Mouse (Mus musculus) ovary, postnatal 14 days (tissue): Measurements from ENCODE around the gene Npsr1.

Source experiments
- DNase-seq: peaks from one replicate; pipeline ENCODE4 v3.0.0; 2022; ENCODE audit warnings: low spot score

Npsr1 gene

DNA sequence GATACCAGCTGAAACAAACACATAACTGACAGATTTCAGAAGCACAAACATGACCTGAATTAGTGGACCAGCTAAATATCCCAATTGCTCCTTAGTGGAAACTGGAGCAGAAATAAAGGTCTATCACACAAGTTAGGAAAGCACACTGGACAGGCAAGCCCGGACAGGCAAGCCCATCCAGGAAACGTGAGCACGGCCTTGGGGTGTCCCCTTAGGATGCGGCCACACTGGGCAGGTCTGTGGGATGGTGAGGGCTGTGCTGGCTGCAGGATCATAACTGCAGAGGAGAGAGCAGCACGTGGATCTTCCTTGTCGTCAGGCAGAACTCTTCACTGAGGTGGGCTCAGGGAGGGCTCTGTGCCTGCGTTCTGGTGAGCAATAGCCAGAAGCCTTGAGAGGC is at the start of gene Npsr1:
Gene Npsr1, plus strand, starts transcription at position 301 of the 400 bp plus-strand sequence.
- no peak for DNase-seq

DNA sequence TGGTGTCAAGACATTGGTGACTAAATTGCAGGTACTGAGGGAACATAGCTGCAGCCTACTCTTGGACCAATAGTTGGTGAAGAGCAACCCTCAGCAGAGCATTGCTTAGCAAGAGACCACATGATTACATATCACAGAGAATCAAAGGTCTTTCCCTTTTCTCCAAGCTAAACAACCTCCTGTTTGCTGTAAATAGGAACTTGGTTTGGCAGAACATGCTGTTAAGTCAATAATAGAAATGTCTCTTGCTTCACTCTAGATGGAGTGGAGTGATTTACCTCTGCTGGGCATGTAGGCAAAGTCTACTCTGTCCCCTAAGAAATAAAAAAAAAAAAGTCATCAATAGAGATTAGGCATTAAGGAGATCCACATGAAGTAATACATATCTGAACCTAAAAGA is 46.3 kb upstream of the Npsr1 start:
- DNase-seq: no peak

DNA sequence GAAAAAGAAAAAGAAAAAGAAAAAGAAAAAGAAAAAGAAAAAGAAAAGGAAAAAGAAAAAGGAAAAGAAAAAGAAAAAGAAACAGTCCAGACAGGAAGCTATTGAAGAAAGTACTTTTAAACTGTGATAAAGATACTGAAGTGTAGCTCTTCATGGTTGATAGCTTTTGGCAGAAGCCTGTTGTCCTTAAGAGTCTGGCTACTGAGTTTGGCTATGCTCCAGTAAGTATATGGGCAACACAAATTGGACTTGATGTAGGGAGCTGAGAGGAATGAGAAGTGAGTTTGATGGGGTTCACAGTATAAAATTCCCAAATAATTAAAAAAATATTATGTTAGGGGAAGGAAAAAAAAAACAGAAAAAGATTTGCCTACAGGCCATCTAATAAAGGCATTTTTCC is 34.5 kb upstream of the Npsr1 start:
- no peak for DNase-seq

DNA sequence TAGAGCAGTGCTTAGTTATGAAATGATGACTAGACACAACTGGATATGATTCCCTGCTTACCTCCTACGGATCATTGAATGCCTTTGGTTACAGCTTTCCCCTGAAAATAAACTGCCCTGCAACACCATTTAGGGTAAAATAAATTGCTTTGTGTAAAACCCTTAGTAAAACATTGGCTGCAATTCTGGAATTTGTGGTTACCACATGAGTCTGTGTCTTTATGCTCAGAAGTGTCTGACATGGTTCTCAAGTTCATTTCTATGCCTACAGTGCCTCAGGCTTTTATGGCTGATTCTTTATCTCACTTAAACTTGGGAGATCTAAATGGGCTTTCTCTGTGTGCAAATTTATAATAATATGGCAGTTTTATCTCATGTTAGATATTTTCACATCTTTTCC is 26.1 kb upstream of the Npsr1 start:
- DNase-seq: no peak

DNA sequence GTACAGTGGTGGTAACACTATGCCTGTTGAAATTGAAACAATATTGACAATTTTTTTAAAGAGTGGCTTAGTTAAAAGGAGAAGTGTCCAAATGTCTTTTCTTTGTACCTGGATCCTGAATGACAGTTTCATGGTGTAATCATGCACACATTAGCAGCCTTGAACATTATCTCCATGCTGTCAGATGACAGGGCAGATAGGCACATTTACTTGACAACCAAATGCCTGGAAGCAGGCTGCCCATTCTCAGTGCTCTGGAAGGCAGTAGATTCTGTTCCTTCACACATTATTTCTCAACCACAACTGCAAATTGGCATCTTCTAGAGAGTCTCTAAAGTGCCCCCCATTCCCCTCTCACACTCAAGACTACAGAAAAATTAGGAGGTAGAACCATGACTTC is 20.2 kb upstream of the Npsr1 start:
- no peak for DNase-seq

DNA sequence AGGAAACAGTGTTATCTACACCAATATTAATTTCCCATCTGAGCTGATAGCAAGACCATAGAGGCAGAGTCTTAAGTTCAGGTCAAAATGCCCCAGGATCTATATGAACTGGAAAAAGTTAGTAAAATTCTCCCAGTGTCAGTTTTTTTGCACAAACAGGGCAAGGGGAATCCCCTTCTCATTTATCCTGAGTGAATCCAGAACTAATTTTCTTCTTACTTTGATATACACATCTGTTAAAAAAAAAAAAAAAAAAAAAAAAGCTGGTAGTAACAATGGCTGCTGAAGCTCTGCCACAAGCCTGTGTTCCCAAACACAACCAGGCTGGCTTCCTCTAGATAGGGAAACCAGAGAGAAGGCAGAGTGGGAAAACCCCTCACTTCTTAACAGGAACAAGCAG is 5.9 kb upstream of the Npsr1 start:
- DNase-seq: no peak

DNA sequence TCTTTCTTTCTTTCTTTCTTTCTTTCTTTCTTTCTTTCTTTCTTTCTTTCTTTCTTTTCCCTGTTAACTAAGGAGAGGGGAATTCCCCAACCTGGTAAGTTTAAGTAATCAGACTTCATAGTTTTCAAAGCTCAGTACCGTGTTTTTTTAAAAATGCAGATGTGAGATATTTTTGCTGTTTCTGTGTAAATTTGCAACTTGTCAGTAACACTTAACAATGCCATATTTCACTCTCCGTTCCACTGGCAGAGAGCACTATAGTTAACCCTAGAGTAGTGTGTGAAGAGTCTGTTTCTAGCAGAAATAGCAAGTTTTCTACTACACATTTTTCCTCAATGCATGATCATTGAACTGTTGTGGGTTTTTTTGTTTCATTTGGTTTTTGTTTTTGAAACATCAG is 730 bp downstream of the Npsr1 start:
- no peak for DNase-seq

DNA sequence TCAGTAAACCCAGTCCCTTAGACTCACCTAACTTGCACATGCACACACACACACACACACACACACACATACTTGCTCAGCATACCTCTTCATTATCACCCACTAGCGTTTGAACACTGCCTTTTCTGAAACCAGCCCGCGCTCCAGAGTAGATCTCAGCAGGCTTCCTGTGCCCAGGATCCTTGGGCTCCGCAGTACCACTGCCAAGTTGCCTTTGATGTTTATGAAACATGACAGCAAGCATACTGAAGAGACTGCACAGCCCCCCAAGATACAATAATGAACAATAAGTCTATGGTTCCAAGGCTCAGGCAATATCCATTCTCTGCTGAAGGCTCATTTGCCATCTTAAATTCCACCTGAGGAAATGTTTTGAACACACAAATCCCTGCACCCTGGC is 1.8 kb downstream of the Npsr1 start:
- DNase-seq: no peak

DNA sequence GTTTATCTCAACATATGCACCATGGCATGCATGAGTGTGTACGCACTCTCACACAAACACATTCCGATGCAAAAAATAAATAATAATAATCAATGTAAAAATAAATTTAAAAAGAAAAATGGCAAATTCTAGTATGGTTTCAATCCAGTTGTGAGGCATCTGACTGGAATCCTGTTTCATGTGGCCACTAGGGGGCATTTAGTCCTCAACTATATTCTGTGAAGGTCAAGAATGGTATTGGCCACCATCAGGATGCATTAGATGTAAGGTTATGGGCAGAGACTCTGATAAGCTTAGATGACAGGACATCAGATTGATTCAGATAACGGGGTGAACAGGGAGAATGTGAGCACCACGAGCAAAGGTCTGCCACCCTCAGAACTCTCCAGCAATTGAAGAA is 21.6 kb downstream of the Npsr1 start:
- peak; percentile 13 for DNase-seq

DNA sequence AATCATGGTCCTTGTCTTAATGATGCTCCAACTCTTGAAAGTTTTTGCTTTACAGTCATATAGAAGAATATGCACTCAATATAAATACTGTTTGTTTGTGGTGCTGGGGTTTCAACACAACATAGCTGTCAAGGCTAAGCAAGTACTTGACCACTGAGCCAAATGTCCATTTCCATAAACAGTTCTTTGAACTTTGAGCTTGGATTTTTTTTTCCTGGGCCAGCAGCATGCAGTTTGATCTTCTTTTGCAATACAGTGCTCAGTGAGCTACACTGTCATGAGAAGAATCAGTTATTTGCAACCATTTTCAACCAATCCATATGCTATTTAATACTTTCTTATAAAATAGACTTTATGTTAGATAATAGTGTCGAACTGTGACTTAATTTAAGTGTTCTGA is 35.3 kb downstream of the Npsr1 start:
- DNase-seq: no peak

DNA sequence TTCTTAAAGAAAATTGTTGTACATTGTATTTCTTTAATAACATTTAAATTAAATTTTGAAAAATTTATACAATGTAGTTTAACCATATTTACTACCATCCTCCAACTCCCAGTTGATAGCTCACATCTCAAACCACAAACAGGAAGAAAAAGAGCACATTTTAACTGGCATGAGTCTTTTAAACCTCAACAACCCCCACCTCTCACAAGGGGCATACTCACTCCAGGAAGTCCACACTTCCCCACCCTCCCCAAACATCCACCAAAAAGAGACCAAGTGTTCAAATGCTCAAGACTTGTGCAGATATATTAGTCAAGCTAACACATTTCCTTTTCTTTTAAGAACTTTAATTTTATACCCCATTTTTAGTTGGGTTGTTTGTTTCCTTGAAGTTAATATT is 38.6 kb downstream of the Npsr1 start:
- DNase-seq: no peak

DNA sequence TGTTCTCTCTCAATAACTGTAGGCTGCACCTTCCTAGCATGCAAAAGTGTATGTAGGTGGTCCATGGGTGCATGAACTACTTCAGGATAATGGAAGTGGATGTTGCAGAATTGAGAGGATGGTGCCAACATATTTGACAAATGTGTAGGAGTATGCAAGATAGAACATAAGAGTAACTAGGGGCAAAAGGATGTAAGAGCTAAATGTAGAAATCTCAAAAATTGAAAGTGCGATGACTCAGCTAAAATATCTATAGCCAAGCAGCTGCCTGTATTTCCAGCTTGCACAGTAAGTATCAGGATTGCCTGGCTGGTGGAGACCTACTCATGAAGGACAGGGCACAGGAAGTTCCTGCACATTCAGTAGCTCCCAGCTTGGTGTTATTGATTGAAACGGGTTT is 46.5 kb downstream of the Npsr1 start:
- no peak for DNase-seq

DNA sequence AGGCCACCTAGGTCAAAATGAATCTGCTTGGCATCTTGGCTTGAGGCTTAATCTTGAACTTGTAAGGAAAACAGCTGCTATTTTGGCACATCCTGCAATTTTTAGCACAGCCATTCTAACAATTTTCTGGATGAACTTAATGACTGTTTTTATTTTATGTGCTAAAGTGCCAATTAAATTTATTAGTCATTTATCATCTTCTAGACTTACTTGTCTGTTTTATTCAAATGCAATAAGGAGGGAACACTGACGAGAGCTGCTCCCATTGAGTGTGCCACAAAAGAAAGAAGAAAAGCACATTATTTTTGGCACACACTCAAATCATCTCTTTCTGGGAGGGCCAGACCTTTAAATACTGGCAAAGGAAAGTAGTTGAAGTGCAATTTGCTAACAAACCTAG is 59.4 kb downstream of the Npsr1 start:
- no peak for DNase-seq

DNA sequence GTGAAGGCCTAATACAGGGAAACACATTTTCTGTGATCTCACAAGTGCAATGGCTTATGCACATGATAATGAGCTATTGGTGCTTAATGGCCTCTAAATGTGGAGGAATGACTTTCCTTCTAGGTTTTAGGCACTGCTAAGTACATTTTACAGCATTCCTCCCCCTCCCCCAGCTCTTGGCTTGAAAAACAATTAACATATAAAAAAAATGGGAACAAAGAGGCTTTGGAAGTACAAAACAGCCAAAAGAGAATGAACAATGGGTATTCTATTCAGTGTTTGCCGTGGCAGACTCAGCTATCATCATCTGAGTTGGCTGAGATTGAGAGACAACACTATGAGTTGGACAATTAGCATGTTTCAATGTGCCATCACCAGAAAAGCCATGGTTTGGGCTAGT is 62.6 kb downstream of the Npsr1 start:
- DNase-seq: no peak

DNA sequence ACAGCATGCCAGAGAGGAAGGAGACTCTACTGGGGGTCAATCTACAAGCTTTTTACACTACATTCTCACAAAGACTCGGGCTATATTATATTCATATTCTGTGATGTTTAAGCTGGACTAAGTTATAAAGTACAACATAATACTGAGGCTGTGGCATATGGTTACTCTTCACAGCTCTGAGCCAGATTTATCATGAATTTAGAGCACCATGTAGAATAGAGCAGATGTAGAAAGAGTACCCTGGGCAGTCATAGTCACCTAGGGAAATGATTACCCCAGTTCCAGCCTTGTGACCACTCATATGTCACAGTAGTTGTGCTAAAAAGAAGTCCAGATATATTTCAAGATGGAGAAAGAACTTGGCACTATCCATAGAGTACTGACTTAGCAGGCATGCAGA is 70.7 kb downstream of the Npsr1 start:
- no peak for DNase-seq

DNA sequence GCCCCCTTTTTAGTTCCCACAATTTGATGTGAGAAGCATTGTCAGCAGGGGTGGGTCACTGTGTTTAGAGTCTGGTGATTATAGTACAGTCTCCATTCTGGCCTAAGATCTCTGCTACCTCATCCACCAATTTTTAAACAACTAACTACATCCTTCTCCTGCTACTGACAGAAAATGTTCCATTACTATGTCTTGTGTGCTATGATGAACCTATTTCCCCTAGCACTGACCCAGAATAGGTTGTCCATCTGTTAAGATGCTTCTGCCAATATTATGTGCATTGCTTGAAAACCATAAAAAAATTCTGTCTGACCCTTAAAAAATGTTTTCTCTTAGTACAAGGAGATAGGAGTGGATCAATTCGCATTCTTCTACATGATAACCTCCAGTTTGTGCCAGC is 72.9 kb downstream of the Npsr1 start:
- no peak for DNase-seq

DNA sequence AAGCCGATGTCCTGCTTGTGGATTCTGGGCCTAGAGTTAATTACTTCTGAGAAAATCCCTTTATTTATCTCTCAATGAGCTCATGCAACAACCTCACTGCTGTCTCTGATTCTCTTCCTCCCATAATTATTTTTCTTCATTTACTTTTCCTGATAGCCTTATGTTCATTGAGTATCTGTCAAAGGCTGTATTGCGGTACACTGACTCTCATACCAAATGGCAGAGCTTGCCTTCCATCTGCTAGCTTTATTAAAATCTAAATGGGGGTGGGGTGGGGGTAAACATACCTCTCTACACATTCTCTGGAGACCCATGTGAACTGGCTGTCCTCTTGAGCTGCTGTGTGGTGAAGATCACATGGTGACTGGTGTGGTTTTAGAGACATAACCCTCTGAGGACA is 80.9 kb downstream of the Npsr1 start:
- no peak for DNase-seq

DNA sequence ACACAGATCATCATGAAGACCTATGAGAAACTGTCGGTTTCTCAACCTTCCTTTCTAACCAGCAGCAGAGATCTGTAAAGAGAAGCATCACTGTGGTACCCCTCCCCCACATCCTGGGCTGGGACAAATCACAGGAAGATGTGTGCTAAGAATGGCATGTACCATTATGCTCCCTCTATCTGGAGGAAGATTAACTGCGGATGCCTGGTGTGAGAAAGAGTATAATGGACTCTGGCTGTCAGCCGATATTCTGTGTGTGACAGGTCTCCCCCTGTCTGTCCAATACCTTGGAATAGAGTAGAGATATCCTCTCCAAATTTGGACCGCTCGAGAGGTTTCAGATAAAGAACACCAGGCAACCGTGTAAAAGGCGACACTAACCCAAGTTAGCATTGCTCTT is 83.1 kb downstream of the Npsr1 start:
- DNase-seq: no peak

DNA sequence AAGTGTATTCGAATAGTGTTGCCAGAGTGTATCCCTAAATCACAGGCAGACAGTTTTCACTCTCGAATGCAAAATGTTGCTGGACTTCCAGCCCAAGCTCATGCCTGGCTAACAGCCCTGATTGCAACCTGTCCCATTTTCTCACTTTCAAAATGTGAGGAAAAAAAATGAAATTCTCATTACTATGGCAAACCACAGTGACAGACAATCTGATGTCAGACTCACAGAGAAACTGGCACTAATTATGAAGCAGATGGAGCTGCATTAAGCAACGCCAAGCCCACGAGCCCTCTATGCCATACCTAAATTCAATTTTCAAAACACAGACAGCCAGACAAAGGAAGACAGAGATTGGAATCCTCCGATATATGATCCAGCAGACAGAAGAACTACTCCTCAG is 88.5 kb downstream of the Npsr1 start:
- no peak for DNase-seq

DNA sequence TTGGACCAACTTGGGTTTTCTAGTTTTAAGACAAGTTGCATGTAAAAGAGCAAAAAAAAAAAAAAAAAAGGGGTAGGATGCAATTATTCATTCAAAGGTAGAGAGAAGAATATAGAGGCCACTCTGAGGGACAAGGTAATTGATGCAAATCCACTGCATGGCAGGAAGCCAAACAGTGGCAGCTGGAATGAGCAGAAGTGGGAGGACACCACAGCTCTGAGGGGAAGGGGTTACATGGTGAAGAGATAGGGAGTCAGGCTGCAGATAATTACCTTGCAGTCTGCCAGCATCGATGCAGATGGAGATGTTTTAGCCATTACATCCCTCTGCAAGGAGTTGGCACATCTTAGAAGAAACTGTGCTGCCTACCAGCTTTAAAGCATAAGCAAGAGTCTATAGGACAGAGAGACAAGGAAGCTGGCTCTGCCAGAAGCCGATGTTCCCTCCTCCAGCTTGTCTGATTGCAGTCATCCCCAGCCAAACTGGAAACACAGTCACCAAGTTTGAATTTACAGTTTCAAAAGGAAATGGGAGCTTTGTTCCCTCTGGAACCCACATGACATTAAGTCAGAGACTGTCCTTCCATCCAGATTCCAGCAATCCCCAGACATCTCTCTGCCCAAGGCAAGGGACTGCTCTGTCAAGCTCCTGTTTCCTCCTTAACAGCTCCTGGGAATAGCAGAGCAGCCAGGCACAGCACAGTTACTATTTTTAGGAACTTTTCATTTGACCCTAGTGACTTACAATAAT is 91.9 kb downstream of the Npsr1 start:
- DNase-seq: no peak

DNA sequence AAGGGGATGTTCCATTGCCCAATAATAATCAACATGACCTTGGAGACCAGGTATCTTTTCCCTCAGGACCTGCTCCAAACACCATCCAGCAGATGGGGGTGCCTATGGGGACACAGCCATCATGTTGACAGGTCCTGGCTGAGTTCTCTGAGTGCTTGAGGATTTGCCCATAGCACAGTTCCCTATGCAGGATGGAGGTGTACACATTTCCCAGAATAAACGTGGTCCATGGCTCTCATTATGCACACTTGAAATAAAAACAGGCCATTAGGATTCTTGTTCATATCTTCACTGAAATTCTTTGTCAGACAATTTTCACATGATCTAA is 92.4 kb downstream of the Npsr1 start:
- DNase-seq: no peak

DNA sequence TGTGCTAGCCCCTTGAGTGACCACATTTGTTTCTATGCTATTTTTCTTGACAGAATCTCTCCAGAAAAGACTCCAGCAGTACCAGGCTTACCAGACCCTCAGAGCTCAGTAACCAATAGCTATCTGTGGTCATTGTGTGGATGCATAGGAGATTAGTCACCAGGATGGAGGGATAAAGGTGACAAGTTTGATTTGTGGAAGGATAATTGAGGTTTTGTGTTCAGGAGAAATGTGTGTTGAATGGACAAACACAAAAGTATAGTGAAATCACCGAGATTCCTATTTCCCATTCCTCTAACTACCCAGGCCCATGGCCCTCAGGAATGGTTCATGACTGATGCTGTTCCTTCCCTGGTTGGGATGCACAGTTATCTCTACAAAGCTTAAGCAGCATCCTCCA is 100.5 kb downstream of the Npsr1 start:
- DNase-seq: no peak

DNA sequence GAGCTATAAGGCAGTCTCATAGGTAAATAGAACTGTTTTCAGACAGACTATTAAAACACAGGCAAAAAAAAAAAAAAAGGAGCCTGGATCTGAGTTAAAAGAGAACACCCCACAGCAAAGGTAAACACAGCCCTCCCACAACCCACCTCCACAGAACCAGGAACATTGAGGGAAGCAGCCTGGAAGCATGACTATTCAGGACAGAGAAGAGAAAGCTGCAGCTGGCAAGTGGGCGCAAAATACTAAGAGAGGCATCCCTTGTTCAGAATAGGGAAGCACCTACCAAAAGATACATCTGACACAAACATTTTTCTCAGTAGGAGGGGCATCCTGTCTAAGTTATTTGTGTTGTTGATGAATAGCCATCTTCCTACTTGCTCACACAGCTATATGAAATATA is 113.8 kb downstream of the Npsr1 start:
- DNase-seq: no peak

DNA sequence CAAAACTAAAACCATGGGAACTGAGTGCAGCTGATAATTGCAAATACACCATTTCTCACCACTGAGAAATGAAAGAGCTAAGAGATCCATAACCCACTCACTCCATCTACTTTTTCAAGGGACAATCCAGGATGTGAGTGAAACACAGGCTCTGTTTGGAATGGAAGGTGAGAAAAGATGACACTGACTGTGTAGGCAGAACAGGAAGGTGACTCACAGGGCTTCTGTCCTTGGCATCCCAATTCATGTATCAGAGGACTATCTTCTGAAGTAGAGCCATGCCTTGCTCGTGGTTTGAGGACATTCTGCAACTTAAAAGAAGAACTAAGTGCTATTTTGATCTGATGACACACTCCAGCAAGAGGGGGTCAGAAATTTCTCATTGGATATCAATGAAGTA is 119.9 kb downstream of the Npsr1 start:
- no peak for DNase-seq

DNA sequence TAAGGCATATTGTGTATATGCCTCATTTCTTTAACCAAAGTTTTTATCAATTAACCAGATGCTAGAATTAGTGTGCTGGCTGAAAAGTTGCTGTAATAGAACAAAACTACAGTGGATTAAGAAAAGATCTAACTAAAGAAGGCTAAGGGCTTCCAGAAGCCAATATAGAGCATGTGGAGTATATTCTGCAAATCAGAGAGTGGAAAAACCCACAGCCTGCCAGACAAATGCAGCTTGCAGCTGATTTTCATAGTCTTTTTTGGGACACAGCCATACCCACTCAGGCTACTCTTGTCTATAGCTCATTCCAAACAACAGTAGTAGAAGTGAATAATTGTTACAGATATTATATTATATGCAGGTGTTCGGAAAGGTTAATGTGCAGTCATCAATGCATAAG is 138.7 kb downstream of the Npsr1 start:
- DNase-seq: no peak
